Mouse (Mus musculus) bone marrow, adult 2 months (tissue): ENCODE results near the gene Cox17.

Source experiments
- CTCF ChIP-seq: fragments of 200-500 bp; IDR thresholded peaks from 2 replicates; pipeline ENCODE4 v1.5.1; 2011; ENCODE audit warnings: low read length, control low read depth; ENCODE audit not compliant: control insufficient read depth, insufficient read depth
- POLR2A ChIP-seq: fragments of 200-500 bp; IDR thresholded peaks from 2 replicates; pipeline ENCODE4 v1.6.1; 2011; ENCODE audit warnings: low read depth, mild to moderate bottlenecking, control low read depth, low read length, borderline replicate concordance; ENCODE audit not compliant: control insufficient read depth

- TF ChIP-seq CTCF (peak; percentile 58), POLR2A (no peak)
Observed at GRCm38 (mm10) chr16:38306571-38307220, 40.1 kb upstream of the Cox17 start.
